Mouse (Mus musculus) cerebellum, adult 2 months (tissue): ENCODE results near the gene Plekhg1. TPM values are rescaled to one million over a fixed set of nuclear protein-coding genes. Genes with fewer than 3 reads are reported as not detected.

Experiments used
- DNase-seq, 2 experiments: peaks; one replicate each; pipeline ENCODE4 v3.0.0; 2021
- H3K27ac ChIP-seq: fragments of 200-500 bp; 2 replicates; pipeline ENCODE4 v1.5.1; 2012; ENCODE audit warnings: low read length, control low read depth, inconsistent platforms; ENCODE audit not compliant: insufficient read depth
- H3K27me3 ChIP-seq: fragments of 200-500 bp; 2 replicates; pipeline ENCODE4 v1.6.1; 2012; ENCODE audit warnings: inconsistent platforms, mild to moderate bottlenecking, low read length, moderate library complexity; ENCODE audit not compliant: control insufficient read depth, insufficient read depth
- H3K4me1 ChIP-seq: fragments of 200-500 bp; 2 replicates; pipeline ENCODE4 v1.6.1; 2011; ENCODE audit warnings: low read length; ENCODE audit not compliant: control insufficient read depth, insufficient read depth
- H3K4me3 ChIP-seq: fragments of 200-500 bp; replicated peaks from 2 replicates; pipeline ENCODE3; 2011; ENCODE audit warnings: mild to moderate bottlenecking, low read depth, low read length, control low read depth; ENCODE audit not compliant: insufficient read depth
- CTCF ChIP-seq: fragments of 200-500 bp; IDR thresholded peaks from 2 replicates; pipeline ENCODE4 v1.5.1; 2011; ENCODE audit warnings: low read depth, mild to moderate bottlenecking, control low read depth, low read length, moderate library complexity, borderline replicate concordance; ENCODE audit not compliant: insufficient read depth
- POLR2A ChIP-seq: fragments of 200-500 bp; IDR thresholded peaks from 2 replicates; pipeline ENCODE4 v1.6.1; 2011; ENCODE audit warnings: low read length, control low read depth, borderline replicate concordance; ENCODE audit not compliant: insufficient read depth
- WGBS: fragments of 180-500 bp; shearing (Covaris S2); methylation state at CpG from one replicate; pipeline ENCODE4 v1.1.7; 2018; 5-methylcytosine and 5-hydroxymethylcytosine counted together
- polyA plus RNA-seq: library from polyadenylated mRNA; depleted of rRNA; stranded (reverse); fragments of >200 nt; gene quantifications from 2 replicates; pipeline ENCODE4 v1.2.3, GENCODE M21; 2012

Gene Plekhg1
- polyA plus RNA-seq, 1 experiment, result 9.5 TPM

GRCm38 (mm10) chr10:3852733-3853132, 112.6 kb downstream of the Plekhg1 start:
- TF ChIP-seq CTCF, result no peak
- no peak for TF ChIP-seq POLR2A
- H3K4me3 ChIP-seq, result no peak overlapping the region
- 94% methylated on average over 3 of the region's 3 CpGs for WGBS
- no peaks in the 10 kb centered on the region for H3K27me3 ChIP-seq
- no peak overlapping the region for H3K27ac ChIP-seq
- DNase-seq, result no peak
- no peaks in the 10 kb centered on the region for H3K4me1 ChIP-seq

GRCm38 (mm10) chr10:3857912-3858311, 117.7 kb downstream of the Plekhg1 start:
- TF ChIP-seq POLR2A (no peak), CTCF (no peak)
- WGBS, result 26% methylated on average over 5 of the region's 5 CpGs
- no peaks in the 10 kb centered on the region for H3K27me3 ChIP-seq
- DNase-seq, result no peak
- no peaks in the 10 kb centered on the region for H3K4me1 ChIP-seq
- H3K27ac ChIP-seq, result no peak overlapping the region
- H3K4me3 ChIP-seq, result no peak overlapping the region

GRCm38 (mm10) chr10:3858437-3858836, 118.3 kb downstream of the Plekhg1 start:
- DNase-seq, result no peak
- H3K27me3 ChIP-seq, result no peaks in the 10 kb centered on the region
- no peak for TF ChIP-seq CTCF
- no peak for TF ChIP-seq POLR2A
- 25% methylated on average over 4 of the region's 4 CpGs for WGBS
- H3K27ac ChIP-seq, result no peak overlapping the region
- H3K4me3 ChIP-seq, result no peak overlapping the region
- H3K4me1 ChIP-seq, result no peaks in the 10 kb centered on the region

GRCm38 (mm10) chr10:3858961-3859714, 119.0 kb downstream of the Plekhg1 start:
- no peaks in the 10 kb centered on the region for H3K27me3 ChIP-seq
- no peak overlapping the region for H3K27ac ChIP-seq
- no peak for DNase-seq
- H3K4me1 ChIP-seq, result no peaks in the 10 kb centered on the region
- H3K4me3 ChIP-seq, result no peak overlapping the region
- WGBS, result 23% methylated on average over 11 of the region's 11 CpGs
- TF ChIP-seq POLR2A (no peak), CTCF (no peak)

- Histone ChIP-seq H3K4me3 (no peak overlapping the region), H3K27me3 (no peaks in the 10 kb centered on the region), H3K27ac (no peak overlapping the region), H3K4me1 (no peaks in the 10 kb centered on the region)
- WGBS, result 20% methylated on average over 12 of the region's 12 CpGs
- TF ChIP-seq POLR2A (no peak), CTCF (no peak)
- no peak for DNase-seq
Observed at GRCm38 (mm10) chr10:3863411-3864195, 123.4 kb downstream of the Plekhg1 start.

GRCm38 (mm10) chr10:3864196-3864540, 124.0 kb downstream of the Plekhg1 start:
- TF ChIP-seq CTCF, result no peak
- TF ChIP-seq POLR2A, result no peak
- 20% methylated on average over 6 of the region's 6 CpGs for whole genome bisulfite sequencing
- Histone ChIP-seq H3K27ac (no peak overlapping the region), H3K27me3 (no peaks in the 10 kb centered on the region), H3K4me1 (no peaks in the 10 kb centered on the region), H3K4me3 (no peak overlapping the region)
- DNase-seq, result no peak

GRCm38 (mm10) chr10:3867298-3867697, 127.1 kb downstream of the Plekhg1 start:
- Histone ChIP-seq H3K27ac (no peak overlapping the region), H3K27me3 (no peaks in the 10 kb centered on the region), H3K4me1 (no peaks in the 10 kb centered on the region), H3K4me3 (no peak overlapping the region)
- no peak for DNase-seq
- TF ChIP-seq CTCF (no peak), POLR2A (no peak)

- Histone ChIP-seq H3K27me3 (no peaks in the 10 kb centered on the region), H3K27ac (no peak overlapping the region), H3K4me3 (no peak overlapping the region), H3K4me1 (no peaks in the 10 kb centered on the region)
- DNase-seq, result no peak
- WGBS, result 64% methylated on average over 5 of the region's 5 CpGs
- TF ChIP-seq POLR2A (no peak), CTCF (no peak)
Observed at GRCm38 (mm10) chr10:3870828-3871227, 130.7 kb downstream of the Plekhg1 start.
